Mouse (Mus musculus): ENCODE data around the gene Itpr1. TPM values are rescaled to one million over a fixed set of nuclear protein-coding genes. Genes with fewer than 3 reads are reported as not detected.

The Itpr1 gene
- polyA plus RNA-seq, 1 experiment from 2014 or later, result 10.8 TPM

DNA sequence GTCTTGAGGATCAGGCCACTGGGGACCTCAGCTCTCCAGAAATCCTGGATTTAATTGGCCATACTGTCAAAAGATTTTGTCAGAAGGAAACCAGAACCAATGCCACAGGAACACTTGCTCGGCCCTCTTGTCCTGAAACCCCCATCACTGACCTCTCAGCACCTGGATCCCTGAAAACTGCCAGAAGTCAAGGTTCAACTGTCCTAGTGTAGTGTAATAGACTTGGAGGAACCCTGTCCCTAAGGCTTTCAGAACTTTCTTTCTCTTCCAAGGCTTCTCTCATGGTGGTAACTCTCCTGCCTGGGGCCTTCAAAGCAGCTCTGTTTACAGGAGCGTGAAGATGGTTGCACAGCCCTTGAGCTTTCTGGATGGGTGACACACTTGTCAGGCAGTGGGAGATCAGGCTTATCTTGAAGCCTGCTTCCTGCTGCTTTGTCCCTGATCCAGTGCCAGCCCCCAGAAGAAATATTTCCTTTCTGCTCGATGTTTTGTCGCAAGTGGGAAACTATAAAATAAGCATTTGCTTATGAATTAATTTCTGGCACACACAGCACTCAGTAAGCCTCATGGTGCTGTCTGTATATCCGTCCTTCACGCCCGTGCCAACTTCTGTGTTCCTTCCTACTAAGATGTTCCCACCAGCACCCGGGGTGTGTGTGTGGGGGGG, 234.4 kb downstream of the Itpr1 start:
- peaks cover 25% of the 10 kb centered on the region for H3K4me1 ChIP-seq
- H3K4me2 ChIP-seq (replicated peaks), result no peak overlapping the region
- H3K36me3 ChIP-seq, result no peaks in the 10 kb centered on the region
- no peaks in the 10 kb centered on the region for H3K27me3 ChIP-seq
- WGBS, result 46% methylated on average over 8 of the region's 8 CpGs
- ATAC-seq (ENCODE audit: insufficient number of reproducible peaks, low FRiP score, low TSS enrichment, low read depth), result peak; percentile 49; the same call in 1 of the 2 replicates
- H3K9me3 ChIP-seq (replicated peaks), result no peaks in the 10 kb centered on the region
- peak overlapping the region; percentile 68 for H3K27ac ChIP-seq (replicated peaks)
- H3K9ac ChIP-seq, result no peak overlapping the region
- no peak overlapping the region for H3K4me3 ChIP-seq (replicated peaks)

DNA sequence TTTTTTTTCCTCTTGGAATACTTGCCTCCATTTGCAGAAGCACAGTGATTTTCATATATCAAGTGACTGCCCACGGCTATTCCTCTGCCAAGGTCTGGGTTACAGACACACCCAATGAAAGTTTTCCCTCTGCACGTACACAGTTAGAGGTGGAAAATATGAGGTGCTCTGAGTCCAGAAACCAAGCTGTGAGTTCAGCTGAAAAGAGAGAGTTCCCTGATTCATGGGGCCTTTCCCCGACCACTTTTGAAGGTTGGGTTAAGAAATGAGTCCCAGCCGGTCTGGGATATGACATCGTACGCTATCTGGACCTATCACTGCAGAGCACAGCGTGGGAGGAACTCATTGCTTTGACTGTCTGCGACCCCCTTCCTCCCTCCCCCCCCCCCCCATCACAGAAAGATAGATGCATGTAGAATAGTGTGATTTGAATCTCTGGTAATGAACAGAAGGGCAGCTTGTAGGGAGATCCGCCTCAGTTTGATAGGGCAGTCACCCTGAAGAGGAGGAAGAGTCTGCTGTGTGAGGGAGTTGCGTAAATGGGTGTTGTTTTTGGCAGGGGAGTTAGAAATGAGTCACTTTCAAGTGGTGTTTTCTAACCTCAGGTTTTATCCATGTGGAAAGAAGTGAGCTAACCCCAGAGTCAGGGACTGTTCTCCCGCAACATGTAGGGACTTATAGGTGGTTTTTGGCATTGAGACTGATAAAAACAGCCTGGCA, 235.3 kb downstream of the Itpr1 start:
- peak overlapping the region; percentile 68 for H3K27ac ChIP-seq (replicated peaks)
- no peaks in the 10 kb centered on the region for H3K36me3 ChIP-seq
- peaks cover 25% of the 10 kb centered on the region for H3K4me1 ChIP-seq
- H3K4me3 ChIP-seq (replicated peaks), result no peak overlapping the region
- H3K9me3 ChIP-seq (replicated peaks), result no peaks in the 10 kb centered on the region
- H3K27me3 ChIP-seq, result no peaks in the 10 kb centered on the region
- no peak overlapping the region for H3K4me2 ChIP-seq (replicated peaks)
- WGBS, result 45% methylated on average over 11 of the region's 11 CpGs
- no peak overlapping the region for H3K9ac ChIP-seq
- peak; percentile 66 for ATAC-seq (ENCODE audit: insufficient number of reproducible peaks, low FRiP score, low TSS enrichment, low read depth)

DNA sequence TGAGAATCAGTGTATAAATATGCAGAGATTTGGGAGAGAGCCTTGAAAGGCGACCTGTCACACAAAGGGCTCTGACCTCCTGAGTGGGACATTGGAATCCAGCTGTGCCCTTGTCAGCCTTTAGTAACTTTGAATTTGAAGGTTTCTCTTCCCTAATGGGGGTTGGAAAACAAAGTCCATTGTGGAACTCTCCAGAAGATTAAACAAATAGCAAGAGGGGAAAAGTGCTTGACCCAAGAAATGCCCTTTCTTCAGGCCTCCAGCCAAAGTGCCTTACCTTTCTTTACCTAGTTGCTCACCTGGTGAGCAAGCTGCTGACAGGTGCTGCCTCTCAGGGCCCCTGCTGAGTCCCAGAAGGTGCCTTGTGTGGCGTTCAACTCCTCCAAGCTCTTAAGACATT, 236.0 kb downstream of the Itpr1 start:
- Histone ChIP-seq H3K4me1 (peaks cover 25% of the 10 kb centered on the region), H3K27ac (replicated peaks) (peak overlapping the region; percentile 25; the same call in 1 of the 2 replicates), H3K4me3 (replicated peaks) (no peak overlapping the region), H3K36me3 (no peaks in the 10 kb centered on the region), H3K4me2 (replicated peaks) (no peak overlapping the region), H3K27me3 (no peaks in the 10 kb centered on the region), H3K9ac (no peak overlapping the region), H3K9me3 (replicated peaks) (no peaks in the 10 kb centered on the region)
- no peak for ATAC-seq (ENCODE audit: insufficient number of reproducible peaks, low FRiP score, low TSS enrichment, low read depth)
- WGBS, result 52% methylated on average over 2 of the region's 2 CpGs

DNA sequence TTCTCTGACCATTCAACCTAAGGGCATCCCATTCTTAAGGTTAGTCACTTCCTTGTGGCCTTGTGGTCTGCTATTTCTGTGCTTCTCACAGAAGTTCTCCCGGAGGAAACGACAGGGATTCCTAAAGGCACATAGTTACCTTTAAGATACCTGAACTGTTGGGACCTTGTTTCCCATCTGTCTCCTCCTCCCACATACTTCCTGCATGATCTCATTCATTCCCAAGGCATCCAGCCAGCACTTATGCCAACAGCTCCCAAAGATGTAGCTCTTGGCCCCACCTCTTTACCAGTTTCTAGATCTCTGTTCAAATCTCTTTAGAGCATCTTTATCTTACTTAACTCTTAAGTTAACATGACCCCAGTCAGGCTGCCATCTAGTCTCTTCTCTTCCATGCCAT, 238.6 kb downstream of the Itpr1 start:
- WGBS, result 73% methylated on average over 2 of the region's 2 CpGs
- Histone ChIP-seq H3K4me3 (replicated peaks) (no peak overlapping the region), H3K27me3 (no peaks in the 10 kb centered on the region), H3K4me1 (peaks cover 36% of the 10 kb centered on the region), H3K27ac (replicated peaks) (no peak overlapping the region), H3K9ac (no peak overlapping the region), H3K36me3 (no peaks in the 10 kb centered on the region), H3K4me2 (replicated peaks) (no peak overlapping the region), H3K9me3 (replicated peaks) (no peaks in the 10 kb centered on the region)
- no peak for ATAC-seq (ENCODE audit: insufficient number of reproducible peaks, low FRiP score, low TSS enrichment, low read depth)

DNA sequence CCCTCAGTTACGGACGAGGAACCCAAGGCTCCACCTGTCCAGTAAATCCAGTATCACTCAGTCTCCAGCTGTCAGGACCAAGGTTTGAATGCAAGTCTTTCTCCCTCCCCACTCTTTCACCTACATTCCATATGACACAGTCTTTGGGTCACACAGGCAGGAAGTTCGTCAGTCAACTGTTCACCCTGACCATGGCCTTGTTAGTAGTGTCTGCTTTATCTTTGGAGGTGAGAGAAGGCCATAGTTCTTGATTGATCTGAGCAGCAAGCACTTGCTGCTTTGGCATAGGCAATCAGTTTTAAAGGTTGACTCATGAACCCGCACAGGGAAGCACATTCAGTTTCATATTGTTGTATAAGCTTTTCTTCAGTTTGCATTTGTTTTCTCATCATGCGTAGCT, 240.7 kb downstream of the Itpr1 start:
- Histone ChIP-seq H3K27me3 (no peaks in the 10 kb centered on the region), H3K4me3 (replicated peaks) (no peak overlapping the region), H3K4me2 (replicated peaks) (no peak overlapping the region), H3K36me3 (no peaks in the 10 kb centered on the region), H3K27ac (replicated peaks) (no peak overlapping the region), H3K4me1 (peaks cover 34% of the 10 kb centered on the region), H3K9me3 (replicated peaks) (no peaks in the 10 kb centered on the region), H3K9ac (no peak overlapping the region)
- 78% methylated on average over 5 of the region's 5 CpGs for WGBS
- ATAC-seq (ENCODE audit: insufficient number of reproducible peaks, low FRiP score, low TSS enrichment, low read depth), result no peak

DNA sequence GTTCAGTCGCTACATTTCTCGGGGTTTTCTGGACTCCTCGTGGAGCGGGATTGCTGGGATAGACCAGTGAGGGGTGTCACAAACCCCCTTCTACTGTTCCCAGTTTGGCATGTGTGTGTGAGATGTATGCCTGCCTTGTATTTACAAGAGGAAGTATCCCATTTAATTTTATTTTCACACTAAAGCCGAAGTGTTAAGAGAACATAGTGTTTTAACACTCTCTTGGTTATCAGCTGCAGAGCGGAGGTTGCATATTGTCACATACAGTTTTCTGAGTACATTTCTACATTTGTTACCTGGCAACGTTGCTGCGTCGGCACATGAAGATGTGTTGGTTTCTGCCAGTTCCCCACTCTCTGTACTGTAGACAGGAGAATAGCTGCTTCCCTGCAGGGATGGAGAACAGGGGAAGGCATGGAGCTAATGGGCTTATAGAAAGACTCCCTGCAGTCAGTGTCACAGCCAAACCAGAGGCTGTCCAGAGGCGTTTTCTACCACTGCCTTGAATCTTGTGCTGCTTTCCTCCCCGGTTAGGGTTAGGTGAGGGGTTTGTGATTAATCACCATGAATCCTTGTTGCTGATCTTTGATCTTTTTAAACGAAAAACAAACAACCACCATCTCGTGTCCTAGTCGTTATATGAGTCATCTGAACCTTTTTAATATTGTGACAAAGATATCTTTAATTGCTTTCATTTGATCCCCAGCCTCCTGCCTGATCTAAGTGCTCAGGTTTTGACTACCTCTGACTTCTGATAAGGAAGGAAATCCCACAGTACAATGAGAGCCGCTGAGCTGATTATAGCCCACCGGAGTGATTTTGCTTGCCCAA, 241.4 kb downstream of the Itpr1 start:
- H3K9me3 ChIP-seq (replicated peaks), result no peaks in the 10 kb centered on the region
- peaks cover 31% of the 10 kb centered on the region for H3K4me1 ChIP-seq
- no peak overlapping the region for H3K9ac ChIP-seq
- no peak overlapping the region for H3K4me2 ChIP-seq (replicated peaks)
- H3K27ac ChIP-seq (replicated peaks), result no peak overlapping the region
- H3K4me3 ChIP-seq (replicated peaks), result no peak overlapping the region
- no peak for ATAC-seq (ENCODE audit: insufficient number of reproducible peaks, low FRiP score, low TSS enrichment, low read depth)
- H3K36me3 ChIP-seq, result no peaks in the 10 kb centered on the region
- no peaks in the 10 kb centered on the region for H3K27me3 ChIP-seq
- WGBS, result 74% methylated on average over 16 of the region's 16 CpGs

DNA sequence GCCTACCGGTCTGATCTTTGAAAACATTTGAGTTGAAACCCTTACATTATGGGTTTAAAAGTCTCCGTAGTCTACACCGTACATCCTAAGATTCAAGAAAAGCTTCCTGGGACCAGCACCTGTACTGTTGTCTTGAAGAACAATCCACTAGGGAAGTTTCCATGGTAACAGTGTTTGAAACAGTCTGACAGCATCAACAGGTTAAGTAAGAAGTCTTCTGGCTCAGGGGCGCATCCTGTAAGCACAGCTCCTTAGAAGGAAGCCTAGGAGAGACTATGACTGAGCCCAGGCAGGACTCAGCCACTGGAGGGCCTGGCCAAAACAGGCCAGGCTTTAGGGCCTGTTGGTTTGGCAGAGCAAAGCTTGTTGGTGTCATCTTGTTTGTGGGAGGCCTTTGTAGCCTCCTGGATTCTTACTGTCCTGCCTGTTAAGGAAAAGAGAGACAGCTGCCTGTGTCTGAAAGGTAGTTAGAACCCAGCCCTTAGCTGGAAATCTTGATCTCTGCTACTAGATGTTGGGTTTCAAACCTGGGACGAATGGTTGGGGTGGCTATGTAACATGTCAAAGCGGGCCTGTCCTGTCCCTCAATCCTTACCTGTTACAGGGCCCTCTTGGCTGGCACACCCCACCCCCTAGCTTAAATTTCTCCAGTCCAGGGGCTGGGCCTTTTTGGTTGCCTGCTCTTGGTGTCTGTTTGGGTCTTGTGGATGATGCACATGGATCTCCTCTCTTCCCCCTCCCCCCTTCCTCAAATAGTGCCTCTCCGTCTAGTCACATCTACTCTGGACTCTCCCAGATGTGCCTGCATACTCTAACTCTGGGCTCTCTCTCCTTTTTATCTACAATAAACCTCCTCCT, 242.3 kb downstream of the Itpr1 start:
- ATAC-seq (ENCODE audit: insufficient number of reproducible peaks, low FRiP score, low TSS enrichment, low read depth), result no peak
- no peaks in the 10 kb centered on the region for H3K27me3 ChIP-seq
- H3K9me3 ChIP-seq (replicated peaks), result no peaks in the 10 kb centered on the region
- no peak overlapping the region for H3K4me3 ChIP-seq (replicated peaks)
- no peaks in the 10 kb centered on the region for H3K36me3 ChIP-seq
- 84% methylated on average over 7 of the region's 7 CpGs for WGBS
- H3K4me2 ChIP-seq (replicated peaks), result no peak overlapping the region
- peaks cover 31% of the 10 kb centered on the region for H3K4me1 ChIP-seq
- no peak overlapping the region for H3K9ac ChIP-seq
- no peak overlapping the region; the same call in 1 of the 2 replicates for H3K27ac ChIP-seq (replicated peaks)

DNA sequence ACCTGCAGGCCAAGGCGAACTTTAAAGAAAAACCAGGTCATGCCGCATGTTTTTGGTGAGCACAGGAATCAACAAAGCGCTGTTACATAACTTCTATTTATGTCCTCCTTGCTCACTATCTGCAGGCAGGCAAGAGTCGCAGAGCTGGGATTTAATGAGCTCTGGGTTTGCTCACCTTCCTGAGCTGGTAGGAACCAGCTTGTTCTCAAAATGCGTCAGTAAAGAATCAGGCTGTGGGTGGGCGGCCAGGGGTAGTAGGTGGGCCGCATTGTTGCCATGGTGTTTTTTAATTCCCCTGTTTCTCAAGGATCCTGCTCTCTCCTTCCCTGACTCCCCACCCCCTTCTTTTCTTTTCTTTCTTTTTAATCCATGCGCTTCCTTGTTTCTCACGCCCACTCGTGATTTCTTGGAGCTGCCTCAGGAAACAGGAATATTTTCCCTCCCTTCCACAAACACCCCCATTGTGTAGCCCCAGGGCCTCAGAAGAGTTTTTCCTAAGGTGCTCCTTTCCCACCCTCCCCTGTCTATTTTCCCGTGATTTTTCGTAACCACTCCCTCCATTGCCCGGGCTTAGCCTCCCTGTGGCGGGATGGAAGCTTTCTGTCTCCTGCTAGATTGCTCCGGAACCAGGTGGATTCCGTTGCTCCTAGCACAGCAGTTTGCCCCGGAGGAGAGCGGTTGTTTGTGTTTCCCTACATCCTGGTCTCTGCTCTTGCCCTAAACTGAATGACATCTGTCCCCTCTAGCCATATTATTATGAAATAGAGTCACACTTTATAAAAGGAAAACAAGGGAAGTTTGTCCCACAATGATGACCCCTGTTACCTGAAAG, 243.6 kb downstream of the Itpr1 start:
- Histone ChIP-seq H3K9me3 (replicated peaks) (no peaks in the 10 kb centered on the region), H3K27ac (replicated peaks) (peak overlapping the region; percentile 85), H3K4me2 (replicated peaks) (peak overlapping the region; percentile 24), H3K27me3 (no peaks in the 10 kb centered on the region), H3K36me3 (no peaks in the 10 kb centered on the region), H3K4me1 (peaks cover 31% of the 10 kb centered on the region), H3K4me3 (replicated peaks) (no peak overlapping the region; the same call in 1 of the 2 replicates), H3K9ac (no peak overlapping the region)
- WGBS, result 12% methylated on average over 18 of the region's 18 CpGs
- ATAC-seq (ENCODE audit: insufficient number of reproducible peaks, low FRiP score, low TSS enrichment, low read depth), result peak; percentile 35; the same call in 1 of the 2 replicates

DNA sequence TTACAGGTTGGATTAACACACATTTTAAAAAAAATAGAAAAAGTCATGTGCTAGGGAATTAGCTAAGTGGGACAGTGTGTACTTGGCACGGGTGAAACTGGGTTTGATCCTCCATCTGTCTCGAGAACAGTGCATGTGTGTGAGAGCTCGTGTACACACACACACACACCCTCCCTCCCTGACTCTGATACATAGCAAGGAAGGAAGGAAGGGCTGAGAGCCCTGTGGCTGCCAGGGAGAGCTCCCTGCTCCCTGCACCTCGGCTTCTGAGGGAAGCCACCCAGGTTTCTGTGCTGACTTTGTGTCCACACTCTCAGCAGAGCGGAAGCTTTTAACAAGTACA, 244.1 kb downstream of the Itpr1 start:
- H3K4me2 ChIP-seq (replicated peaks), result peak overlapping the region; percentile 24
- H3K4me1 ChIP-seq, result peaks cover 31% of the 10 kb centered on the region
- H3K9ac ChIP-seq, result no peak overlapping the region
- H3K9me3 ChIP-seq (replicated peaks), result no peaks in the 10 kb centered on the region
- H3K27me3 ChIP-seq, result no peaks in the 10 kb centered on the region
- H3K27ac ChIP-seq (replicated peaks), result peak overlapping the region; percentile 85
- 9% methylated on average over 5 of the region's 5 CpGs for WGBS
- no peak overlapping the region; the same call in 1 of the 2 replicates for H3K4me3 ChIP-seq (replicated peaks)
- H3K36me3 ChIP-seq, result no peaks in the 10 kb centered on the region
- ATAC-seq (ENCODE audit: insufficient number of reproducible peaks, low FRiP score, low TSS enrichment, low read depth), result peak; percentile 36; the same call in 1 of the 2 replicates

DNA sequence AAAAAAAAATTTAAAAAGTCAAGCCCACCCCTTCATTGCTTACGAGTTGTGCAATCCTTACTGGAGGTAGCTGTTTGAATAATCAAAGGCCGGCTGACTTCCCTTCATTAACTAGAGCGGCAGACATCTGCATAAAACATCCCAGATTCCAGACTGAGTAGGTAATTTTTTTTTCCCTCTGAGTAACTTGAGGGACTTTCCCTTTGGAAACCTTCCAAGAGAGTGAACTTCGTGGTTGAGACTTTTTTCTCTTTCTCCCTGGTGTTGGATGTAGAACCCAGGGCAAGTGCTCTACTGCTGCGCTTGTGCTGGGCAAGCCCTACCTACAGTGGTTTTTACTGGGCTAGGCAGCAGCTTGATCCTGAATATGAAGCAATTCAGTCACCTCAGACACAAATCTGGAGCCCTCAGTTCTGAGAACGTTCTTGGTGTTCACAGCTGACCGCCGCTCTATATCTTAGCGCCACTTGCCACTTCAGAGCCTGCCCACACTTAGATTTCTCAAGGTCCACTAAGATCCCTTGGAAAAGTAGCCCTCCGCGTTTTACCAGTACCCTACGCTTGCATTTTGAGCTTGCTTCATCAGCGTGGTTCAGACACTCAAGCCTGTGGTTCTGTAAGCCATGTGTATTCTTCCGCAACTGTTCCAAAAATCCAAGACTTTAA, 244.8 kb downstream of the Itpr1 start:
- H3K4me3 ChIP-seq (replicated peaks), result no peak overlapping the region
- peaks cover 31% of the 10 kb centered on the region for H3K4me1 ChIP-seq
- no peaks in the 10 kb centered on the region for H3K9me3 ChIP-seq (replicated peaks)
- 33% methylated on average over 14 of the region's 14 CpGs for WGBS
- no peaks in the 10 kb centered on the region for H3K27me3 ChIP-seq
- H3K9ac ChIP-seq, result no peak overlapping the region
- ATAC-seq (ENCODE audit: insufficient number of reproducible peaks, low FRiP score, low TSS enrichment, low read depth), result 0 out of 2 replicates have a peak, but pooled peaks have one; percentile 9
- H3K27ac ChIP-seq (replicated peaks), result peak overlapping the region; percentile 82
- no peak overlapping the region for H3K4me2 ChIP-seq (replicated peaks)
- H3K36me3 ChIP-seq, result no peaks in the 10 kb centered on the region

Measured in embryonic facial prominence, embryonic 15.5 days (tissue).